Mouse (Mus musculus) limb, embryonic 12.5 days (tissue): ENCODE results near the gene Snapc4. TPM values are rescaled to one million over a fixed set of nuclear protein-coding genes. Genes with fewer than 3 reads are reported as not detected.

Source experiments
- ATAC-seq: fragments of 200-750 bp; cut with Nextera tagmentation; 2 replicates; pipeline ENCODE4 v1.8.0; 2017; ENCODE audit warnings: low read depth, moderate TSS enrichment; ENCODE audit not compliant: insufficient number of reproducible peaks, insufficient read depth, low FRiP score, low TSS enrichment
- H3K27ac ChIP-seq: fragments of 300-500 bp; sonication (generic); 2 replicates; pipeline ENCODE4 v1.5.1; 2016; ENCODE audit warnings: mild to moderate bottlenecking, moderate library complexity
- H3K27me3 ChIP-seq: fragments of 300-500 bp; sonication (generic); 2 replicates; pipeline ENCODE4 v1.6.1; 2016; ENCODE audit warnings: mild to moderate bottlenecking, moderate library complexity
- H3K36me3 ChIP-seq: fragments of 300-500 bp; sonication (generic); 2 replicates; pipeline ENCODE4 v1.6.1; 2016; ENCODE audit warnings: mild to moderate bottlenecking, moderate library complexity
- H3K4me1 ChIP-seq: fragments of 300-500 bp; sonication (generic); replicated peaks from 2 replicates; pipeline ENCODE4 v1.6.1; 2016
- H3K4me2 ChIP-seq: fragments of 300-500 bp; sonication (generic); 2 replicates; pipeline ENCODE4 v1.6.1; 2016; ENCODE audit warnings: mild to moderate bottlenecking, moderate library complexity
- H3K4me3 ChIP-seq: fragments of 300-500 bp; sonication (generic); replicated peaks from 2 replicates; pipeline ENCODE4 v1.5.1; 2016; ENCODE audit warnings: mild to moderate bottlenecking
- H3K9ac ChIP-seq: fragments of 300-500 bp; sonication (generic); replicated peaks from 2 replicates; pipeline ENCODE4 v1.6.1; 2016; ENCODE audit warnings: mild to moderate bottlenecking, moderate library complexity
- H3K9me3 ChIP-seq: fragments of 300-500 bp; sonication (generic); 2 replicates; pipeline ENCODE4 v1.6.1; 2016; ENCODE audit warnings: mild to moderate bottlenecking, moderate library complexity
- WGBS: fragments of 180-500 bp; shearing (Covaris S2); methylation state at CpG from one replicate; pipeline ENCODE4 v1.1.7; 2016; 5-methylcytosine and 5-hydroxymethylcytosine counted together
- polyA plus RNA-seq: library from polyadenylated mRNA; unstranded; fragments of >200 nt; fragmentation: Nextera tagmentation; extraction: Ambion mirVana; gene quantifications from 2 replicates; pipeline ENCODE4 v1.2.1, GENCODE M21; 2016

Gene Snapc4
- polyA plus RNA-seq, 1 experiment from 2014 or later: 36.7 TPM

- Histone ChIP-seq H3K4me3 (no peak overlapping the region), H3K4me1 (no peaks in the 10 kb centered on the region), H3K27ac (no peak overlapping the region), H3K4me2 (no peak overlapping the region), H3K27me3 (no peaks in the 10 kb centered on the region), H3K36me3 (peaks cover 99% of the 10 kb centered on the region), H3K9me3 (no peaks in the 10 kb centered on the region), H3K9ac (no peak overlapping the region)
- WGBS: 95% methylated on average over 8 of the region's 8 CpGs
- ATAC-seq: no peak
These were observed 8.1 kb downstream of the Snapc4 start for GRCm38 (mm10) chr2:26372396-26372795.

- Histone ChIP-seq H3K4me1 (no peaks in the 10 kb centered on the region), H3K36me3 (peaks cover 99% of the 10 kb centered on the region), H3K27ac (no peak overlapping the region), H3K9me3 (no peaks in the 10 kb centered on the region), H3K9ac (no peak overlapping the region), H3K4me2 (no peak overlapping the region), H3K27me3 (no peaks in the 10 kb centered on the region), H3K4me3 (no peak overlapping the region)
- ATAC-seq: no peak
- WGBS: 80% methylated on average over 1 of the region's 1 CpGs
These were observed 11.9 kb downstream of the Snapc4 start for GRCm38 (mm10) chr2:26368572-26368971.

GRCm38 (mm10) chr2:26367911-26368310, 12.5 kb downstream of the Snapc4 start:
- Histone ChIP-seq H3K4me3 (no peak overlapping the region), H3K4me1 (no peaks in the 10 kb centered on the region), H3K27me3 (no peaks in the 10 kb centered on the region), H3K27ac (no peak overlapping the region), H3K4me2 (no peak overlapping the region), H3K36me3 (peaks cover 98% of the 10 kb centered on the region), H3K9me3 (no peaks in the 10 kb centered on the region), H3K9ac (no peak overlapping the region)
- ATAC-seq: no peak
- WGBS: 93% methylated on average over 6 of the region's 6 CpGs

GRCm38 (mm10) chr2:26364738-26365465, 15.6 kb downstream of the Snapc4 start:
- no peak overlapping the region for H3K4me2 ChIP-seq
- peaks cover 76% of the 10 kb centered on the region for H3K36me3 ChIP-seq
- no peak for ATAC-seq
- H3K9ac ChIP-seq: no peak overlapping the region
- H3K9me3 ChIP-seq: no peaks in the 10 kb centered on the region
- WGBS: 88% methylated on average over 10 of the region's 10 CpGs
- H3K27me3 ChIP-seq: no peaks in the 10 kb centered on the region
- no peak overlapping the region for H3K4me3 ChIP-seq
- no peak overlapping the region for H3K27ac ChIP-seq
- no peaks in the 10 kb centered on the region for H3K4me1 ChIP-seq

- no peak for ATAC-seq
- Histone ChIP-seq H3K27ac (no peak overlapping the region), H3K36me3 (peaks cover 61% of the 10 kb centered on the region), H3K4me1 (no peaks in the 10 kb centered on the region), H3K4me3 (no peak overlapping the region), H3K4me2 (no peak overlapping the region), H3K9me3 (no peaks in the 10 kb centered on the region), H3K9ac (no peak overlapping the region), H3K27me3 (no peaks in the 10 kb centered on the region)
- 81% methylated on average over 5 of the region's 5 CpGs for WGBS
These were observed 17.0 kb downstream of the Snapc4 start for GRCm38 (mm10) chr2:26363481-26363880.

- 82% methylated on average over 5 of the region's 5 CpGs for WGBS
- no peak overlapping the region for H3K4me3 ChIP-seq
- ATAC-seq: no peak
- no peaks in the 10 kb centered on the region for H3K4me1 ChIP-seq
- H3K36me3 ChIP-seq: peaks cover 56% of the 10 kb centered on the region
- H3K4me2 ChIP-seq: no peak overlapping the region
- H3K9me3 ChIP-seq: no peaks in the 10 kb centered on the region
- no peaks in the 10 kb centered on the region for H3K27me3 ChIP-seq
- H3K9ac ChIP-seq: no peak overlapping the region
- H3K27ac ChIP-seq: no peak overlapping the region
These were observed 17.5 kb downstream of the Snapc4 start for GRCm38 (mm10) chr2:26362991-26363390.

- Histone ChIP-seq H3K9me3 (no peaks in the 10 kb centered on the region), H3K27ac (no peak within 1 kb of the TSS), H3K4me2 (no peak within 1 kb of the TSS), H3K36me3 (peaks cover 34% of the 10 kb centered on the region), H3K4me3 (no peak within 1 kb of the TSS), H3K4me1 (no peaks in the 10 kb centered on the region), H3K27me3 (no peaks in the 10 kb centered on the region), H3K9ac (no peak within 1 kb of the TSS)
- no peak for ATAC-seq
- WGBS: 53% methylated on average over 3 of the region's 3 CpGs
These were observed 19.7 kb downstream of the Snapc4 start, which contains the start of gene Card9 for GRCm38 (mm10) chr2:26360772-26361171. Gene Card9 (minus strand): TSS chr2:26360918.

- Histone ChIP-seq H3K36me3 (peaks cover 26% of the 10 kb centered on the region), H3K27me3 (no peaks in the 10 kb centered on the region), H3K9me3 (no peaks in the 10 kb centered on the region), H3K4me1 (no peaks in the 10 kb centered on the region), H3K9ac (no peak overlapping the region), H3K4me2 (no peak overlapping the region), H3K27ac (no peak overlapping the region), H3K4me3 (no peak overlapping the region)
- no peak for ATAC-seq
- WGBS: 85% methylated on average over 6 of the region's 6 CpGs
These were observed 20.5 kb downstream of the Snapc4 start for GRCm38 (mm10) chr2:26359983-26360382.

- H3K36me3 ChIP-seq: peaks cover 14% of the 10 kb centered on the region; the same call in 1 of the 2 replicates
- H3K9me3 ChIP-seq: no peaks in the 10 kb centered on the region
- no peak for ATAC-seq
- no peak overlapping the region for H3K4me3 ChIP-seq
- WGBS: 90% methylated on average over 13 of the region's 13 CpGs
- no peak overlapping the region for H3K27ac ChIP-seq
- H3K4me2 ChIP-seq: no peak overlapping the region
- H3K27me3 ChIP-seq: no peaks in the 10 kb centered on the region
- H3K4me1 ChIP-seq: no peaks in the 10 kb centered on the region
- H3K9ac ChIP-seq: no peak overlapping the region
These were observed 21.7 kb downstream of the Snapc4 start for GRCm38 (mm10) chr2:26358667-26359320.

- ATAC-seq: no peak
- H3K9me3 ChIP-seq: no peaks in the 10 kb centered on the region
- 0 out of 2 replicates have a peak overlapping the region, but pooled peaks have one; percentile 12 for H3K9ac ChIP-seq
These were observed 23.0 kb downstream of the Snapc4 start for GRCm38 (mm10) chr2:26357484-26357883.

GRCm38 (mm10) chr2:26356678-26357077, 23.8 kb downstream of the Snapc4 start:
- Histone ChIP-seq H3K36me3 (no peaks in the 10 kb centered on the region), H3K27me3 (no peaks in the 10 kb centered on the region), H3K9ac (no peak overlapping the region), H3K9me3 (no peaks in the 10 kb centered on the region), H3K4me2 (no peak overlapping the region), H3K4me3 (no peak overlapping the region), H3K4me1 (peaks cover 8% of the 10 kb centered on the region), H3K27ac (no peak overlapping the region)
- WGBS: 80% methylated on average over 7 of the region's 7 CpGs
- ATAC-seq: no peak

More at GRCm38 (mm10) chr2:26357484-26357883, 23.0 kb downstream of the Snapc4 start:
- Histone ChIP-seq H3K4me1 (peaks cover 6% of the 10 kb centered on the region), H3K27me3 (no peaks in the 10 kb centered on the region), H3K4me3 (no peak overlapping the region), H3K4me2 (no peak overlapping the region), H3K36me3 (0 out of 2 replicates have a peak, but pooled peaks cover 2% of the 10 kb centered on the region), H3K27ac (no peak overlapping the region)
- WGBS: 58% methylated on average over 15 of the region's 15 CpGs
